Mouse (Mus musculus) ovary, postnatal 10 days (tissue): ENCODE data around the gene Kank2.
A peak's percentile ranks its signal among the peaks of the same experiment; 100 is the strongest.
"Not testable (repeated sequence)": the region's sequence is repeated elsewhere in the genome, so short reads cannot be mapped to it uniquely, and the experiment has no call there.

Source experiments
- DNase-seq: peaks from one replicate; pipeline ENCODE4 v3.0.0; 2022; ENCODE audit warnings: low spot score

Kank2 gene

GRCm38 (mm10) chr9:21784517-21785307, 13.8 kb downstream of the Kank2 start:
- no peak for DNase-seq

- DNase-seq = no peak
Measured at GRCm38 (mm10) chr9:21781657-21782468, 16.7 kb downstream of the Kank2 start.

- DNase-seq = no peak
Measured at GRCm38 (mm10) chr9:21777726-21778125, 20.8 kb downstream of the Kank2 start.

- DNase-seq = no peak
Measured at GRCm38 (mm10) chr9:21774353-21774752, 24.2 kb downstream of the Kank2 start.

DNA sequence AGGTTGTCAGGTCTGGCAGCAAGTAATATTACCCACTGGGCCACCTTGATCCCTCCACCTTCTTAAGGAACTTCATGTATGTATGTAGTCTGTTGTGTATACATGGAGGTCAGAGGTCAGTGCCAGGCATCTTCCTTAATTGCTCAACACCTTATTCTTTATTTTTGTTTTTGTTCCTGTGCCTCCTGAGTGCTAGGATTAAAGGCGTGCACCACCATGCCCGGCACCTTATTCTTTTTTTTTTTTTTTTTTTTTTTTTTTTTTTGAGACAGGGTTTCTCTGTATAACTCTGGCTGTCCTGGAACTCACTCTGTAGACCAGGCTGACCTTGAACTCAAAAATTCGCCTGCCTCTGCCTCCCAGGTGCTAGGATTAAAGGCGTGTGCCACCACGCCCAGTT, 25.1 kb downstream of the Kank2 start:
- not testable (repeated sequence) for DNase-seq

GRCm38 (mm10) chr9:21769558-21770183, 28.9 kb downstream of the Kank2 start:
- no peak for DNase-seq

GRCm38 (mm10) chr9:21768511-21769411, 29.8 kb downstream of the Kank2 start:
- DNase-seq = peak; percentile 37

GRCm38 (mm10) chr9:21767896-21768295, 30.6 kb downstream of the Kank2 start:
- DNase-seq = no peak

DNA sequence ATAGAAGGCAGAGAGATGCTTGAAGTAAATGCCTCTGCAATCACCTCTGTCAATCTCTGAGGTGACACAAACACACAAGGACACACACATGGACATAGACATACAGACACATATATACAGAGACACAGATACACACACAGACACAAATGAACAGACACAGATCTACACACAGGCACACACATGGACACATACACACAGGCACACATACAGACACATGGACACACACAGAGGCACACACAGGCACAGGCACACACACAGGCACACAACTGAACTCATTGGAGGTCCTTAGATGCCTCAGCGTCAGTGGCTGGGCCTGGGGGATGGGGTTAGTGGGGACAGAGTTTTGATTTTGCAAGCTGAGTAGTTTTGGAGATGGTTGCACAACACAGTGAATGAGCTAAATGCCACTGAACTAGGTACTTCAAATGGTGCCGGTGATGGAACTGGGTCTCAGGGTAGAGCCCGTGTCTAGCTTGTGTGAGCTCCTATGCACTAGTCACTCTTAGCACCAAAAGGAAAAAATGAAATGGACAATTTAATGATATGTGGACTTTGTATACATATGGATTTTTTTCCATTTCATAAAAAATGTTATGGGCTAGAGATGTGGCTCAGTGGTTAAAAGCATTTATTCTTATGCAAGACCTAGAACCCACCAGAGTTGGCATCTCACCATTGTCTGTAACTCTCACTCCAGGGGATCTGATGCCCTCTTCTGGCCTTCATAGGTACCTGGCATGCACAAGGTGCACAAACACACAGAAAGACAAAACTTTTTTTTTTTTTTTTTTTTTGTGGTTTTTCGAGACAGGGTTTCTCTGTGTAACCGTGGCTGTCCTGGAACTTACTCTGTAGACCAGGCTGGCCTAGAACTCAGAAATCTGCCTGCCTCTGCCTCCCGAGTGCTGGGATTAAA, 34.2 kb downstream of the Kank2 start:
- no peak for DNase-seq

DNA sequence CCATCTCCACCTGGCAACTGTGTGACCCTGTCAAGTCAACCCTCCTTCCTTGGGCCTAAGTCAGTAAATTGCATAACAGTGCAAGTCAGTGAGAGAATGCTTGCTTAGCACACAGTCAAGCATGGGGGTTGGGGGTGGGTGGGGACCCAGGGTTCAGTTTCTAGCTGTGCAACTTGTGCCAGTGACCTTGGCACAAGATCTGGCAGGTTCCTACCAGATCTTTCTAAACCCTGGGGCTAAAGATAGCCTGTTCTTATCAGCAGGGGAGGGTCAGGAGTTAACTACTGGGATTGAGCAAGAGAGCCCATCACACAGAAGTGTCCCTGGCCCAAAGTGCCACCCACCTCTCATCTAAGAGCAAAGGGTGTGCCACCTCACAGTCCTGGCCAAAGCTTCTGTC, 36.4 kb downstream of the Kank2 start:
- DNase-seq = no peak

- DNase-seq = peak; percentile 76
Measured at GRCm38 (mm10) chr9:21760155-21761088, 38.1 kb downstream of the Kank2 start, which contains the start of gene Spc24. Spc24 (minus strand) TSS chr9:21760303.

GRCm38 (mm10) chr9:21759718-21760117, 38.8 kb downstream of the Kank2 start:
- no peak for DNase-seq

DNA sequence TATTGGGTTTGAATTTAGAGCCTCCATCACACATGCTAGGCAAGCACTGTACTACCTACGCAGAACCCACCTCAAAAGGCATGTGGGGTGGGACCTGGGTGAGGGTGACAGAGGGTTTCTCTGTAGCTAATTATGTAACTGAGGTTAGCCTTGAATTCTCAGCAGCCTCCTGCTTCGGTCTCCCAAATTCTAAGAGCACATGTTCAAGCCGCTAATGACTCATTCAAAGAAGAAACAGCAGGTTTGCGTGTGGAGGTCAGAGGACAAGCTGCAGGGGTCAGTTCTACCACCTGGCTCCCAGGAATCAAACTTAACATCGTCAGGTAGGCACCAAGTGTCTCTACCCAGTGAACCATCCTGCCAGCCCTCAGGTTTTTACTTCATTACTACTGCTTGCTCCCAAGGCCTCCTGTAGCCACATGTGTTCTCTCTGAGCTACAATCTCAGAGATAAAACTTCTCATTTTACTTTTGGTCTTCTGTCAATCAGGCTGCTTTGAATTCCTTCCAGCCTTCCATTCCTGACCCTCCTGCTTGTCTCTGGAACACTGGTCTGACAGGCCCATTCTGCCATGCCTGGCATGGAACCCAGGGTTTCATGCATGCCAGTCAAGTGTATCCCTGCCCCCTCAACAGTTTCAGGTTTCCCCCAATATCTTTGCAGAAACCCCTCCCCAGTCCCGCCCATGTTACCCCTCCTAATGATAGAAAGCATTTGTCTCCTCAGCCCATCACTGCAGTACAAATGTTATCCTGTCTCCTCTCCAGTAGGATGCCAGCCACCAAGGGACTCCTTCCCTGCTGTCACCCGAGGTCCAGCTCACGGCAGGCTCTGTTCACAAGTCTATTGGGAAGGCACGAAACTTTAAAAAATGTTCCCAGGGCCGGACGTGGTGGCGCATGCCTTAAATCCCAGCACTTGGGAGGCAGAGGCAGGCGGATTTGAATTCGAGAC, 39.7 kb downstream of the Kank2 start:
- DNase-seq = no peak

DNA sequence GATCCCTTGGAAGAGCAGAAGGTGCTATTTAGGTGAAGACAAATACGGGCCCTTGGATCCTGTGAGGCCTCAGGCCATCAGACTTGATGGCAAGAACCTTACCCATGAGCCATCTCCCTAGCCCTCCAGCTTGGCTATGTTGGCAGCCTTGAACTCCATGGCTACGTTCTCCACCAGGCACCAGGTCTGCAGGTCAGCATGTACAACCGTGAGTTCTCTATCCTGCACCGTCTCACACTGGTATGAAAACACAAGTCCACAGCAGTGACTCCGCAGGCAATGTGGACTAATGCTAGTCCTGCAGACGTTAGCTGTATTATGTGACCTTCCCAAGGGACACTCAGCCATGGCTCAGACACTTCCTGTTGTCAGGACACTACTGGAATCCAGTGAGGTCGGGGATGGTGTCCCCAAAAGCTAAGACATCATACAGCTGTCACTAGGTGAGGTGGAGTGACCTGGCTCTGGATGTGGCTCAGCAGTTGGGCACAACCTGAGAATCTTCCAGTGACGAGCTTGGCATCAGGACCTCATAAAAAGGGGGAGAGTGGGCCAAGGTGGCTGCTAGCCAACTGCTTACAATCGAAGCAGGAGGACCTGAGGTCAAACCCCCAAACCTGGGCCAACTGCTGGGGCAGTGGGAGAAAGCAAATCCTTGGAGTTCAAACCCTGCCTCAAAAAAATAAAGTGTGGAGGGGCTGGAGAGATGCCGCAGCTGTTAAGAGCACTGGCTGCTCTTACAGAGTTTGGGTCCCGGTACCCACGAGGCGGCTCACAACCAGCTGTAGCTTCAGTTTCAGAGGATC, 43.8 kb downstream of the Kank2 start:
- DNase-seq = no peak

- peak; percentile 41 for DNase-seq
Measured at GRCm38 (mm10) chr9:21754003-21754402, 44.5 kb downstream of the Kank2 start.

DNA sequence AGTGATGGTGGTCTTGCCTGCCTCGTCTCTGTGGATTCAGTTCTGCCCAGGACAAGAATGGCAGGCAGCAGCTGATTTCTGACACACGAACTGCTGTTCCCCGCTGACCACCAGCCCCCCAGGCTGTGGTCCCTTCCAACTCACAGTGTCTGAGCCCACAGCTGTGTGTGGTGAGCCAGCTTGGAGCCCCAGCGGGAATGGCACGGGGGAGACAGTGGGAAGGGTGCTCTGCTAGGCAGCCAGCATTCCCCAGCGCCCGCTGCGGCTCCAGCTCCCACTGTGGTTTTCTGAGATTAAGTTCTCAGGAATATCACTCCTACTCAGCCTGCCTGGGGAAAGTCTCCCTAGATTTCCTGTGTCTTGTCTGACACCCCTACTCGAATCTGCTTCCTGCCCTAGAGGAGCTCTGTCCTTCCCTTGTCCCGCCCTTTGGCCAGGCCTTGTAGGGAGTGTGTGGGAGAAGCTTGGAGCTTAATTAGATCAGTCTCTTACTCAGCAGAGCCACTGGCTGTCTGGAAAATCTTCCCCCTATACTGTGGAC, 46.2 kb downstream of the Kank2 start:
- DNase-seq = peak; percentile 32

- no peak for DNase-seq
Measured at GRCm38 (mm10) chr9:21751347-21751746, 47.2 kb downstream of the Kank2 start.
